Mouse (Mus musculus) neural tube, embryonic 14.5 days (tissue): ENCODE measurements around the gene Tmem129. TPM values are rescaled to one million over a fixed set of nuclear protein-coding genes. Genes with fewer than 3 reads are reported as not detected.

Source experiments
- ATAC-seq: fragments of 200-750 bp; cut with Nextera tagmentation; 2 replicates; pipeline ENCODE4 v1.8.0; 2017; ENCODE audit warnings: low read depth, mild to moderate bottlenecking, moderate TSS enrichment, moderate library complexity
- H3K27ac ChIP-seq: fragments of 300-500 bp; sonication (generic); 2 replicates; pipeline ENCODE4 v1.5.1; 2014; ENCODE audit warnings: low read depth, mild to moderate bottlenecking, control low read depth, low read length, moderate library complexity, mixed read lengths
- H3K27me3 ChIP-seq: fragments of 300-500 bp; sonication (generic); 2 replicates; pipeline ENCODE4 v1.6.1; 2014; ENCODE audit warnings: low read length; ENCODE audit not compliant: control insufficient read depth, insufficient read depth
- H3K36me3 ChIP-seq: fragments of 300-500 bp; sonication (generic); 2 replicates; pipeline ENCODE4 v1.6.1; 2014; ENCODE audit warnings: low read length, mixed read lengths; ENCODE audit not compliant: control insufficient read depth, insufficient read depth
- H3K4me1 ChIP-seq: fragments of 300-500 bp; sonication (generic); 2 replicates; pipeline ENCODE4 v1.6.1; 2014; ENCODE audit warnings: low read length; ENCODE audit not compliant: control insufficient read depth, insufficient read depth
- H3K4me2 ChIP-seq: fragments of 300-500 bp; sonication (generic); 2 replicates; pipeline ENCODE4 v1.6.1; 2014; ENCODE audit warnings: mild to moderate bottlenecking, low read depth, low read length, control low read depth
- H3K4me3 ChIP-seq: fragments of 300-500 bp; sonication (generic); 2 replicates; pipeline ENCODE4 v1.5.1; 2014; ENCODE audit warnings: low read depth, low read length, control low read depth, mixed read lengths
- H3K9ac ChIP-seq: fragments of 300-500 bp; sonication (generic); replicated peaks from 2 replicates; pipeline ENCODE4 v1.6.1; 2014; ENCODE audit warnings: low read depth, mild to moderate bottlenecking, control low read depth, low read length, mixed read lengths
- H3K9me3 ChIP-seq: fragments of 300-500 bp; sonication (generic); 2 replicates; pipeline ENCODE4 v1.6.1; 2016; ENCODE audit warnings: low read length; ENCODE audit not compliant: control insufficient read depth
- WGBS: fragments of 180-500 bp; shearing (Covaris S2); extraction: QIAGEN DNeasy Blood & Tissue Kit; methylation state at CpG from one replicate; pipeline ENCODE4 v1.1.7; 2014; 5-methylcytosine and 5-hydroxymethylcytosine counted together
- polyA plus RNA-seq: library from polyadenylated mRNA; unstranded; fragments of >200 nt; fragmentation: Nextera tagmentation; extraction: Ambion mirVana; gene quantifications from 2 replicates; pipeline ENCODE4 v1.2.1, GENCODE M21; 2014

Tmem129 gene
- polyA plus RNA-seq, 1 experiment from 2014 or later: 27.6 TPM

DNA sequence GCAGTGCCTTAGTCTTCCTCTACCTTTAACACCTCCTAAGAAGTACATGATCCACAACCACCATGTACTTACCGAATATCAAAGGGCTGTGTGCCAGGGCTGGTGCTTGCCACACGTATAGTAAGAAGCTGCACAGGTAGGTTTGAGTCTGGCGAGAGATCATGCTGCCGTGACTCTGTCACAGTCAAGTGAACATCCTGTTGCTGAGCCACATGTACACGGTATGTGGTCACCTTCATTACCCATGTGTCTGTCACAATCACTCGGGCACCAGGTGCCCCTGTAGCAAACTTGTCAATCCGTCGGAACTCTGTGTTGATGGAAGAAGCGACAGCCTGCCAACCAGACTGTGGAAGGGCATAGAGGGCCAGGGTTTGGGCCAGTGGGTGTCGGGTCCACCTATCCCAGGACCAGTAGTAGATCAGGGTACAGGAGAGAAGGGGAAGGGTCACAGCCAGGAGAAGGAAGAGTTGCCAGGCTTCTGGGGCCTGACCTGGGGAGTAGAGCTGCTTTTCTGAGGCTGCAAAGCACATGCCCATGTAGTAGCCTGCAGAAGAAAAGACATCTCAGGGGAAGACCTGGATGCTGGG, 2.9 kb downstream of the Tmem129 start:
- H3K9me3 ChIP-seq: no peaks in the 10 kb centered on the region
- no peak overlapping the region for H3K4me2 ChIP-seq
- H3K9ac ChIP-seq: no peak overlapping the region
- 92% methylated on average over 10 of the region's 10 CpGs for WGBS
- ATAC-seq: no peak
- no peak overlapping the region for H3K4me3 ChIP-seq
- H3K4me1 ChIP-seq: peaks cover 26% of the 10 kb centered on the region
- H3K27ac ChIP-seq: no peak overlapping the region
- H3K36me3 ChIP-seq: 0 out of 2 replicates have a peak, but pooled peaks cover 9% of the 10 kb centered on the region
- no peaks in the 10 kb centered on the region for H3K27me3 ChIP-seq

DNA sequence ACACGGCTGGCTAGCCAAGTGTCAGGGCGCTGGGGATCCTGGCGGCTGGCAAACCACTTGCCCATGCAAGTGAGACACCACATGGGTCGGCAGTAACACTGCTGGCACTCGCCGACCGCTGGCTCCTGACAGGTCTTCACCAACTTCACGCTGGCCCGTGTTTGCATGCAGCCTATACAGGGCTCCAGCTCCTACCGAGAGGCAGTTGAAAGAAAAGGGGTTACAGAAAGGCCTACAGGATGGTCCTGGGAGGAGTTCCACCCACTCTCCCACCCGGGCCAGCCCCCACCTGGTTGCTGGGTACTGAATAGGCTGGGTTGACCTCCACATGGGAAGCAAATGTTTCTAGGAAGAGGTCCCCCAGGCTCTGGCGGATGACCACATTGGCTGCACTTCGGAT, 3.8 kb downstream of the Tmem129 start:
- no peak overlapping the region for H3K27ac ChIP-seq
- no peaks in the 10 kb centered on the region for H3K9me3 ChIP-seq
- no peak overlapping the region for H3K9ac ChIP-seq
- no peak overlapping the region for H3K4me2 ChIP-seq
- peaks cover 29% of the 10 kb centered on the region for H3K4me1 ChIP-seq
- H3K36me3 ChIP-seq: 0 out of 2 replicates have a peak, but pooled peaks cover 11% of the 10 kb centered on the region
- H3K27me3 ChIP-seq: no peaks in the 10 kb centered on the region
- WGBS: 93% methylated on average over 13 of the region's 13 CpGs
- no peak overlapping the region for H3K4me3 ChIP-seq
- no peak for ATAC-seq

GRCm38 (mm10) chr5:33652783-33653173, 5.4 kb downstream of the Tmem129 start:
- Histone ChIP-seq H3K9me3 (no peaks in the 10 kb centered on the region), H3K4me1 (peaks cover 24% of the 10 kb centered on the region), H3K9ac (0 out of 2 replicates have a peak overlapping the region, but pooled peaks have one; percentile 3), H3K4me2 (peak overlapping the region; percentile 46), H3K27me3 (no peaks in the 10 kb centered on the region), H3K4me3 (peak overlapping the region; percentile 72), H3K36me3 (peaks cover 18% of the 10 kb centered on the region; the same call in 1 of the 2 replicates), H3K27ac (peak overlapping the region; percentile 94; the same call in 1 of the 2 replicates)
- 2% methylated on average over 9 of the region's 9 CpGs for WGBS
- ATAC-seq: no peak; the same call in 1 of the 2 replicates

DNA sequence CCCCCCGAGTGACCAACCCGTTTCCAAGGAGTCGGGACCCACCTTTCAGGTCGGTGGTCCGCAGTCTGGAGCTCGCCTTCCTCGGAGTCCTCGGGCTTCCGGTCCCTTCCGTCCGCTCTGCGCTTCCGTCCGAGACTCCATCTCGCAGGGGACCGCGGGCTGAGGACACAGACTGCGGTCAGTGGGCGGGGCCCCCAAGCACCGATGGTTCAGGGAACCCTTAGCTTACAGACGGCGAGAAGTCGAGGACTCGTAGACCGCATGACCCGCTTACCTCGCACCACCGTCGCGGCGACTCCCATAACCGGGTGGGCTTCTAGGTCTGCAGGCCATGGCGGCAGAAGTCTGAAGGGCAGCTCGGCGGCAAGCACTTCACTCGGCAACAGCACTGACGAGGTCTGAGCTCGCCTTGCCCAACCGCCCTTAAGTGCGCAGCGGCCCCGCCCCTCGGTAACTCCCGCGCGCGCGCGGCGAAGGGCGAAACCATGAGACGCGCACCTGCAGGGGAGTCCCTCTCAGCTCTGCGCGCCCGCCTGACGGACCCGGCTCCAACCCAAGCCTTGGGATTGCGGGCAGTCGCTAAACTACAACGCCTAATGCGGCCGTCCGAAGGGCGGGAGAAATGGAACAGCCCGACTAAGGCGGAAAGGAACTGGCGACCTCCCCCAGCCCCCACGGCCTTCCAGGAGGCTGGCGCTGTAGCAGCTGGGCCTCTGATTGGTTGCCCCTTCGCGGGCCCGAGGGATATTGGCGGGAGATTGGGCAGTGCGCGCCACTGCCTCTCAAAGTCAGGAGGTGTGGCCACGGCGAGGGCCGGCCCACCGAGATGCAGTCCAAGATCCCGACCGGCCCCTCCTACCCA, 6.1 kb downstream of the Tmem129 start, which contains the start of gene Slbp:
Gene Slbp, minus strand, starts transcription at position 654 of the 862 bp plus-strand sequence.
- Histone ChIP-seq H3K4me3 (peak within 1 kb of the TSS; percentile 72), H3K9me3 (no peaks in the 10 kb centered on the region), H3K27ac (peak within 1 kb of the TSS; percentile 94), H3K27me3 (no peaks in the 10 kb centered on the region), H3K4me2 (peak within 1 kb of the TSS; percentile 46), H3K9ac (peak within 1 kb of the TSS; percentile 76), H3K36me3 (peaks cover 23% of the 10 kb centered on the region; the same call in 1 of the 2 replicates), H3K4me1 (peaks cover 24% of the 10 kb centered on the region)
- ATAC-seq: peak; percentile 96
- WGBS: under 1% methylated on average over 82 of the region's 82 CpGs

DNA sequence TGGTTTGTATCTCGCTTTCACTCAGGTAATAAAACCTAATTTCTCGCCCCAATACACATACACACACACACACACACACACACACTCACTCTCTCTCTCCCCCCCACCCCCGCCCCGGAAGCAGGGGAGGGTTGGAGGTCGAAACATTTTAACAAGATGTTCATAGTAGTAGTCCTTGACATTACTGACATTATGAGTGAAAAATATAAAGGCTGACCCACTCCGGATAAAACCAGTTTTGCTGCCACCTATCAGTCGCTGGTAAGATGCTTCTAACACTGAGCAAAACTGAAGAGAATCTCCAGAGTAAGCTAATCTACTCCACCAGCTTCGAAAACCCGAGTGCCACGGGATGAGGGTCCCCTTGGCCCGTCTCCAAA, 6.7 kb downstream of the Tmem129 start:
- ATAC-seq: peak; percentile 1; the same call in 1 of the 2 replicates
- Histone ChIP-seq H3K4me2 (peak overlapping the region; percentile 46), H3K27me3 (no peaks in the 10 kb centered on the region), H3K9ac (peak overlapping the region; percentile 76), H3K9me3 (no peaks in the 10 kb centered on the region), H3K4me1 (peaks cover 18% of the 10 kb centered on the region), H3K36me3 (peaks cover 23% of the 10 kb centered on the region; the same call in 1 of the 2 replicates), H3K27ac (peak overlapping the region; percentile 94), H3K4me3 (peak overlapping the region; percentile 72)
- WGBS: under 1% methylated on average over 11 of the region's 11 CpGs

GRCm38 (mm10) chr5:33651017-33651416, 7.2 kb downstream of the Tmem129 start:
- Histone ChIP-seq H3K4me3 (peak overlapping the region; percentile 72), H3K9me3 (no peaks in the 10 kb centered on the region), H3K27me3 (no peaks in the 10 kb centered on the region), H3K27ac (peak overlapping the region; percentile 94), H3K4me2 (peak overlapping the region; percentile 46), H3K4me1 (peaks cover 14% of the 10 kb centered on the region), H3K9ac (peak overlapping the region; percentile 76), H3K36me3 (peaks cover 23% of the 10 kb centered on the region; the same call in 1 of the 2 replicates)
- 19% methylated on average over 2 of the region's 2 CpGs for WGBS
- ATAC-seq: no peak

- no peak for ATAC-seq
- Histone ChIP-seq H3K4me3 (no peak overlapping the region), H3K4me1 (no peaks in the 10 kb centered on the region), H3K9me3 (no peaks in the 10 kb centered on the region), H3K36me3 (peaks cover 23% of the 10 kb centered on the region), H3K27ac (no peak overlapping the region), H3K9ac (no peak overlapping the region), H3K27me3 (no peaks in the 10 kb centered on the region), H3K4me2 (no peak overlapping the region)
- WGBS: 39% methylated on average over 3 of the region's 3 CpGs
These were observed 17.6 kb downstream of the Tmem129 start for GRCm38 (mm10) chr5:33640652-33641051.

GRCm38 (mm10) chr5:33638826-33639225, 19.4 kb downstream of the Tmem129 start:
- no peaks in the 10 kb centered on the region for H3K4me1 ChIP-seq
- H3K4me2 ChIP-seq: no peak overlapping the region
- no peak overlapping the region for H3K4me3 ChIP-seq
- no peak for ATAC-seq
- H3K27me3 ChIP-seq: no peaks in the 10 kb centered on the region
- 63% methylated on average over 4 of the region's 4 CpGs for WGBS
- no peak overlapping the region for H3K27ac ChIP-seq
- no peaks in the 10 kb centered on the region for H3K9me3 ChIP-seq
- H3K9ac ChIP-seq: no peak overlapping the region
- peaks cover 14% of the 10 kb centered on the region for H3K36me3 ChIP-seq
